In the genomic region with DNA sequence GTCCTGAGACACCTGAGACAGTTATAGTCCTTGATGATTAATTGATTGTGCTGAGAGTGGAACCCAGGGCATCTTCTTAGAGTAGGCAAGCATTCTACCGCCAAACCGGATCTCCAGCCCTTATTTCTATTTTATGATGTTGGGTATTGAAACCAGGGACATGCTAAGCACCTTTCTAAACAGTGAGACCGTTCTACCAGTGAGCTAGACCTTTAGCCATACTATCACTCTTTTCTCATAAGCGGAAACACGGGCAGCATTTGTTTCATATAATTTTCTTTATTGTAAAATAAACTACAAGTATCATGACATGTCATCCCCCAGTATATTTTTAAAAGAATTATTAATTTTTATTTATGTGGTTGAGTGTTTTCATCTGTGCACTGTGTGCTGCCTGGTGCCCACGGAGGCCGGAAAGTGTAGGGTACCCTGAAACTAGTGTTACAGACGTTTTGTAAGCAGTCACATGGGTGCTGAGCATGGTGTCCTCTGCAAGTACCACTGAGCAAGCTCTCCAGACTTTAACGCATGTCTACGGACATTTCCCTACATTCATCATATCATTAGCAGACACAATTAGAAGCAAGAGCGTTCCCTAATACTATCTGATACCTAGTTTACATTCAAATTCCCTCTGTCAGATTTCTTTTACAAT, we compare ENCODE assay signal across 8 mouse cellular contexts. TPM values are rescaled to one million over a fixed set of nuclear protein-coding genes. Genes with fewer than 3 reads are reported as not detected.
A peak's percentile ranks its signal among the peaks of the same experiment; 100 is the strongest.
DNase-seq lines count a peak whose midpoint lies in the region; ATAC-seq and TF ChIP-seq lines count a peak whose summit lies in the region.

No protein-coding gene starts in this region.

- intact Hi-C loops in left cerebral cortex, postnatal 4 days (cut with DNase I), result no loop called here

- no peak; the same call in 1 of the 2 replicates for ATAC-seq in intestine, embryonic 16.5 days
- peak; percentile 89; the same call in 1 of the 2 replicates for ATAC-seq in neural tube, embryonic 12.5 days (ENCODE audit: low FRiP score, low read depth)

- H3K9me3 ChIP-seq in intestine, embryonic 16.5 days (ENCODE audit: control insufficient read depth, low read length), result no peaks in the 10 kb centered on the region
- H3K9me3 ChIP-seq in neural tube, embryonic 12.5 days, result no peaks in the 10 kb centered on the region

- no peak overlapping the region for H3K27ac ChIP-seq in liver, adult 2 months (replicated peaks; ENCODE audit: insufficient read depth, low read depth, low read length)
- H3K27ac ChIP-seq in embryonic fibroblast, embryonic 13.5 days (ENCODE audit: insufficient read depth, low read length), result no peak overlapping the region
- H3K27ac ChIP-seq in intestine, embryonic 16.5 days (ENCODE audit: low read length), result peak overlapping the region; percentile 70
- H3K27ac ChIP-seq in neural tube, embryonic 12.5 days, result no peak overlapping the region

- TF ChIP-seq CTCF in liver, adult 2 months (IDR thresholded peaks at IDR 0.05; ENCODE audit: low read depth, low read length), result no peak
- TF ChIP-seq CTCF in embryonic fibroblast, embryonic 13.5 days (IDR thresholded peaks at IDR 0.05; ENCODE audit: borderline replicate concordance, insufficient read depth, low read length), result no peak

- H3K36me3 ChIP-seq in liver, adult 2 months (ENCODE audit: control insufficient read depth, insufficient read depth, low read length), result no peaks in the 10 kb centered on the region
- no peaks in the 10 kb centered on the region for H3K36me3 ChIP-seq in intestine, embryonic 16.5 days (ENCODE audit: control insufficient read depth, insufficient read depth, low read length)
- H3K36me3 ChIP-seq in neural tube, embryonic 12.5 days, result no peaks in the 10 kb centered on the region

- no peak for DNase-seq in liver, adult 2 months (ENCODE audit: extremely low read depth, low read depth, low spot score)
- no peak for DNase-seq in liver
- no peak for DNase-seq in left cerebral cortex, adult 9 months (ENCODE audit: low spot score in 2 of 2)
- no peak for DNase-seq in left cerebral cortex, postnatal 4 days
- DNase-seq in embryo, embryonic 9.5 days (ENCODE audit: extremely low spot score), result no peak

- H3K4me1 ChIP-seq in liver, adult 2 months (ENCODE audit: control insufficient read depth, insufficient read depth, low read length), result no peaks in the 10 kb centered on the region
- H3K4me1 ChIP-seq in embryonic fibroblast, embryonic 13.5 days (ENCODE audit: control insufficient read depth, insufficient read depth, low read length), result no peaks in the 10 kb centered on the region
- H3K4me1 ChIP-seq in intestine, embryonic 16.5 days (ENCODE audit: control insufficient read depth, insufficient read depth, low read length), result no peaks in the 10 kb centered on the region
- peaks cover 5% of the 10 kb centered on the region; the same call in 1 of the 2 replicates for H3K4me1 ChIP-seq in neural tube, embryonic 12.5 days

- WGBS in liver, adult 2 months, result 65% methylated on average over 11 of the region's 11 CpGs
- WGBS in intestine, embryonic 16.5 days, result 55% methylated on average over 11 of the region's 11 CpGs
- WGBS in neural tube, embryonic 12.5 days, result 54% methylated on average over 11 of the region's 11 CpGs

- H3K4me3 ChIP-seq in liver, adult 2 months (ENCODE audit: insufficient read depth, low read depth, low read length), result peak overlapping the region; percentile 50
- peak overlapping the region; percentile 33 for H3K4me3 ChIP-seq in embryonic fibroblast, embryonic 13.5 days (ENCODE audit: insufficient read depth, low read length)
- H3K4me3 ChIP-seq in intestine, embryonic 16.5 days (ENCODE audit: low read length), result peak overlapping the region; percentile 54
- H3K4me3 ChIP-seq in neural tube, embryonic 12.5 days, result peak overlapping the region; percentile 40

- peak overlapping the region; percentile 82 for H3K4me2 ChIP-seq in intestine, embryonic 16.5 days (ENCODE audit: low read depth, low read length)
- peak overlapping the region; percentile 67 for H3K4me2 ChIP-seq in neural tube, embryonic 12.5 days (replicated peaks)

- no peaks in the 10 kb centered on the region for H3K27me3 ChIP-seq in liver, adult 2 months (ENCODE audit: control insufficient read depth, insufficient read depth, low read length)
- H3K27me3 ChIP-seq in intestine, embryonic 16.5 days (replicated peaks; ENCODE audit: control insufficient read depth, insufficient read depth, low read length), result no peaks in the 10 kb centered on the region
- no peaks in the 10 kb centered on the region for H3K27me3 ChIP-seq in neural tube, embryonic 12.5 days (replicated peaks)

- H3K9ac ChIP-seq in liver, adult 2 months (ENCODE audit: low read depth, low read length), result peak overlapping the region; percentile 9; the same call in 1 of the 2 replicates
- H3K9ac ChIP-seq in intestine, embryonic 16.5 days (ENCODE audit: low read depth, low read length), result peak overlapping the region; percentile 78
- peak overlapping the region; percentile 45 for H3K9ac ChIP-seq in neural tube, embryonic 12.5 days

- no peak for TF ChIP-seq POLR2A in liver, adult 2 months (IDR thresholded peaks at IDR 0.05; ENCODE audit: extremely low read depth, insufficient read depth, low read length)
- no peak for TF ChIP-seq POLR2A in embryonic fibroblast, embryonic 13.5 days (IDR thresholded peaks at IDR 0.05; ENCODE audit: low read depth, low read length)

- no peaks in the 10 kb centered on the region for H3K79me2 ChIP-seq in liver, adult 2 months (ENCODE audit: control insufficient read depth, insufficient read depth, low read length)

RNA-seq across cellular contexts. Expression of a gene that starts 6.4 kb away (rescaled TPM):
- 31.6 and 33.1 TPM in 2 replicates for total RNA-seq in liver, adult 2 months (2014; rRNA removed)
- polyA plus RNA-seq in liver, adult 2 months (2012; rRNA removed), result 10.9 and 14.5 TPM in 2 replicates
- polyA plus RNA-seq in embryonic fibroblast, embryonic 13.5 days (2011; ENCODE audit: insufficient read length, low read depth, missing spikeins), result 52.5 and 60.7 TPM in 2 replicates
- polyA plus RNA-seq in intestine, embryonic 16.5 days (2015; fragmentation: Nextera tagmentation; extraction: Ambion mirVana), result 61.7 and 64.5 TPM in 2 replicates
- polyA plus RNA-seq in neural tube, embryonic 12.5 days (2016; fragmentation: Nextera tagmentation; extraction: Ambion mirVana), result 88.2 and 89.0 TPM in 2 replicates
- 10 to 100 TPM; 49.4 to 56.1 TPM for total RNA-seq in left cerebral cortex, postnatal 4 days (2021)

RNA-seq across cellular contexts. Expression of a gene that starts 31.9 kb away (rescaled TPM):
- 0.60 and 0.83 TPM in 2 replicates for total RNA-seq in liver, adult 2 months (2014; rRNA removed)
- polyA plus RNA-seq in liver, adult 2 months (2012; rRNA removed), result 0.20 and 0.26 TPM in 2 replicates
- 0.77 and 0.92 TPM in 2 replicates for polyA plus RNA-seq in embryonic fibroblast, embryonic 13.5 days (2011; ENCODE audit: insufficient read length, low read depth, missing spikeins)
- 2.4 TPM in 2 replicates for polyA plus RNA-seq in intestine, embryonic 16.5 days (2015; fragmentation: Nextera tagmentation; extraction: Ambion mirVana)
- 4.2 and 4.5 TPM in 2 replicates for polyA plus RNA-seq in neural tube, embryonic 12.5 days (2016; fragmentation: Nextera tagmentation; extraction: Ambion mirVana)
- total RNA-seq in left cerebral cortex, postnatal 4 days (2021), result 1 to 10 TPM; 1.3 to 2.2 TPM

RNA-seq across cellular contexts. Expression of a gene that starts 44.6 kb away (rescaled TPM):
- 30.8 and 33.4 TPM in 2 replicates for total RNA-seq in liver, adult 2 months (2014; rRNA removed)
- 7.5 and 12.1 TPM in 2 replicates for polyA plus RNA-seq in liver, adult 2 months (2012; rRNA removed)
- 28.1 and 38.0 TPM in 2 replicates for polyA plus RNA-seq in embryonic fibroblast, embryonic 13.5 days (2011; ENCODE audit: insufficient read length, low read depth, missing spikeins)
- 22.3 and 23.6 TPM in 2 replicates for polyA plus RNA-seq in intestine, embryonic 16.5 days (2015; fragmentation: Nextera tagmentation; extraction: Ambion mirVana)
- 22.9 and 26.7 TPM in 2 replicates for polyA plus RNA-seq in neural tube, embryonic 12.5 days (2016; fragmentation: Nextera tagmentation; extraction: Ambion mirVana)
- 10 to 100 TPM; 27.0 to 28.7 TPM for total RNA-seq in left cerebral cortex, postnatal 4 days (2021)

RNA-seq across cellular contexts. Expression of a gene that starts 46.3 kb away (rescaled TPM):
- total RNA-seq in liver, adult 2 months (2014; rRNA removed), result 5.4 and 6.0 TPM in 2 replicates
- 1.0 and 1.2 TPM in 2 replicates for polyA plus RNA-seq in liver, adult 2 months (2012; rRNA removed)
- 6.2 and 8.7 TPM in 2 replicates for polyA plus RNA-seq in embryonic fibroblast, embryonic 13.5 days (2011; ENCODE audit: insufficient read length, low read depth, missing spikeins)
- polyA plus RNA-seq in intestine, embryonic 16.5 days (2015; fragmentation: Nextera tagmentation; extraction: Ambion mirVana), result 6.6 and 7.9 TPM in 2 replicates
- 14.9 and 15.8 TPM in 2 replicates for polyA plus RNA-seq in neural tube, embryonic 12.5 days (2016; fragmentation: Nextera tagmentation; extraction: Ambion mirVana)
- total RNA-seq in left cerebral cortex, postnatal 4 days (2021), result 10 to 100 TPM; 11.0 to 11.3 TPM

RNA-seq across cellular contexts. Expression of a gene that starts 59.4 kb away (rescaled TPM):
- total RNA-seq in liver, adult 2 months (2014; rRNA removed), result 0.27 and 0.55 TPM in 2 replicates
- polyA plus RNA-seq in liver, adult 2 months (2012; rRNA removed), result 0.13 and 0.29 TPM in 2 replicates
- 0.78 and 1.4 TPM in 2 replicates for polyA plus RNA-seq in embryonic fibroblast, embryonic 13.5 days (2011; ENCODE audit: insufficient read length, low read depth, missing spikeins)
- polyA plus RNA-seq in intestine, embryonic 16.5 days (2015; fragmentation: Nextera tagmentation; extraction: Ambion mirVana), result 1.8 and 2.0 TPM in 2 replicates
- polyA plus RNA-seq in neural tube, embryonic 12.5 days (2016; fragmentation: Nextera tagmentation; extraction: Ambion mirVana), result 2.2 and 2.5 TPM in 2 replicates
- total RNA-seq in left cerebral cortex, postnatal 4 days (2021), result 1 to 10 TPM in 1 of 2 experiments, under 1 TPM in 1; 0.97 to 1.5 TPM

Comparison
In these comparisons a context has a peak if more than half of its experiments do, and no peak if none do; other contexts are left out.
1. H3K9ac ChIP-seq: peak in every context shown above with its lines; median percentile 78 in intestine, embryonic 16.5 days; 45 in neural tube, embryonic 12.5 days; 9 in liver, adult 2 months.